Mouse (Mus musculus): ENCODE measurements around the gene Gnao1. TPM values are rescaled to one million over a fixed set of nuclear protein-coding genes. Genes with fewer than 3 reads are reported as not detected.

The Gnao1 gene
- polyA plus RNA-seq, 1 experiment from 2014 or later = 160 TPM

- Histone ChIP-seq H3K4me2 (no peak overlapping the region), H3K4me3 (no peak overlapping the region), H3K36me3 (no peaks in the 10 kb centered on the region; the same call in 1 of the 2 replicates), H3K27ac (replicated peaks) (no peak overlapping the region), H3K9me3 (no peaks in the 10 kb centered on the region), H3K27me3 (no peaks in the 10 kb centered on the region), H3K4me1 (replicated peaks) (peaks cover 13% of the 10 kb centered on the region; the same call in 1 of the 2 replicates), H3K9ac (no peak overlapping the region)
- 0 out of 2 replicates have a peak, but pooled peaks have one; percentile 21 for ATAC-seq (ENCODE audit: low read depth)
- 30% methylated on average over 6 of the region's 6 CpGs for WGBS
Measured at GRCm38 (mm10) chr8:93932873-93933272, 123.1 kb downstream of the Gnao1 start.

DNA sequence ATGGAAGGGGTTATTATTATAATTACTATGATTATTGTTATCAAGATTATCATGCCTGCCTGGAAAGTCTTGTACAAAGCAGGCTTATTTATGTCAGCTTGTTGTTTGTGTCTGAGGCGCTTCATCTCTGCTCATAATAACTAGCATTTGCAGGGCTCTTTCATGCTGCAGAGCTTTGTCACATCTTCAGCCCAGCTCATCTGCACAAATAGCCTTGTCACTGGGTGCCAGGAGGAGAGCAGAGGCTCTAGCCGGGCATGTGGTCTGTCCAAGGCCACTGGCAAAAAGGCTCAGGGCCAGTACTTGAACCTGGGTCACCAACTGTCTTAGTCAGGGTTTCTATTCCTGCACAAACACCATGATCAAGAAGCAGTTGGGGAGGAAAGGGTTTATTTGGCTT is 123.5 kb downstream of the Gnao1 start:
- Histone ChIP-seq H3K9me3 (no peaks in the 10 kb centered on the region), H3K4me1 (replicated peaks) (peaks cover 13% of the 10 kb centered on the region; the same call in 1 of the 2 replicates), H3K36me3 (no peaks in the 10 kb centered on the region; the same call in 1 of the 2 replicates), H3K9ac (no peak overlapping the region), H3K4me2 (no peak overlapping the region), H3K4me3 (no peak overlapping the region), H3K27ac (replicated peaks) (no peak overlapping the region), H3K27me3 (no peaks in the 10 kb centered on the region)
- no peak for ATAC-seq (ENCODE audit: low read depth)
- WGBS = 82% methylated on average over 2 of the region's 2 CpGs

DNA sequence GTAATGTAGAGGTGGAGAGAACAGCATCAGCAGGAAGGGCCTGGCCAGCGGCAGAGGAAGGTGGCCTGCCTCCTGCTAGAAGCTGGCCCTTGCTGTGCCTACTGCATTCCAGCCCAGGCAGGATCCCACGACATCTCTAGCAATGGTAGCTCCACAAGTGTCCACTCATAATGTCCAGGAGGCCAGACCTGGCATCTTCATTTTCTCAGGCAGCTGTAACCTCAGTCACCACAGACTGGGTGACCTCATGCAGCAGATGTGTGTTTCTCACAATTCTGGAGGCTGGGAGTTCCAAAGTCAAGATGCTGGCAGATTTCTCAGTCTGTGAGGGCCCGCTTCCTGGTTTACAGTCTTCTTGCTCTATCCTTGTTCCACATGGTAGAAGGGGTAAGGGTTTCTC is 128.4 kb downstream of the Gnao1 start:
- H3K27ac ChIP-seq (replicated peaks) = no peak overlapping the region
- no peaks in the 10 kb centered on the region for H3K9me3 ChIP-seq
- no peaks in the 10 kb centered on the region for H3K36me3 ChIP-seq
- 84% methylated on average over 3 of the region's 3 CpGs for WGBS
- H3K9ac ChIP-seq = no peak overlapping the region
- no peak overlapping the region for H3K4me3 ChIP-seq
- no peaks in the 10 kb centered on the region for H3K4me1 ChIP-seq (replicated peaks)
- H3K4me2 ChIP-seq = no peak overlapping the region
- no peak for ATAC-seq (ENCODE audit: low read depth)
- H3K27me3 ChIP-seq = no peaks in the 10 kb centered on the region

DNA sequence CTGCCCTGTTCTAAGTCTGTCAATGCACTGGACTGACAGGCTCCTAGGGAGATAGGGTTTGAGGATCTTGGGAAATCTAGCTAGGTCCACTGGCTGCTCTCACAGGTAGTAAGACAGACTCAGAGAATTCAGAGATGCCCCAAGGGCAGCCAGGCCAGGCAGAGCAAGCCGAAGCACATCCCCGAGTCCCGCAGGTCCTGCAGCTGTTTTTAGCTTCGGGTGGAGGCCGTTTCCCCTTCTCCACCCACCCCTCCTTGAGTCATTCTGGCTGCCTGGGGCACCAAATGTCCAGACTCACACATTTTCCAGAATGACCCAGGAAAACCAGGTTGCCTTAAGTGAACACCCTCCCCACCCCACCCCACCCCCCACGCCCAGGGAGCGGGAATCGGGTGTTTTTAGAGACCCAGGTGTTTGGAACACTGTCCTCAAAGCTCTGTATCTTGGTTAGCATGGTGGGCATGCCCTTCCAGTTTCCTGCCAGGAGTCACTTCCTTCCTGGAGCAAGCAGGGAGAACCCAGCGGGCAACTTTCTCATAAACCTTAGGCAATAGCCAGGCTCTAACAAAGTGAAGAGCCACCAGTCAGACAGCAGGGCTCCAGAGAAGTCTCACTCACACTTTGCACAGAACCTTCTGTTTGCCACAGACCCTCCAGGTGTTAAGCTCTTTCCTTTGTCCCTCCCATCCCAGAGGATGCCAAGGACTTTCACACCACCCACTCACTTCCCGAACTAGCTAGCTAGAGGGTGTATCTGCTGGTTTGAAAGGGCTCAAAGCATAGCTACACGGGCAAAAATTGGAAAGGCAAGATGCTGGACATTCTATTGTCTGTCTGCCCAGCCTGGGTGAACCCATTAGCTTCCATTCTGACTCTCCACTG is 131.0 kb downstream of the Gnao1 start:
- H3K4me3 ChIP-seq = no peak overlapping the region
- H3K27me3 ChIP-seq = no peaks in the 10 kb centered on the region
- whole genome bisulfite sequencing = 76% methylated on average over 11 of the region's 11 CpGs
- no peak overlapping the region for H3K9ac ChIP-seq
- ATAC-seq (ENCODE audit: low read depth) = no peak
- peaks cover 14% of the 10 kb centered on the region for H3K36me3 ChIP-seq
- no peak overlapping the region for H3K27ac ChIP-seq (replicated peaks)
- no peaks in the 10 kb centered on the region for H3K4me1 ChIP-seq (replicated peaks)
- H3K9me3 ChIP-seq = no peaks in the 10 kb centered on the region
- no peak overlapping the region for H3K4me2 ChIP-seq

DNA sequence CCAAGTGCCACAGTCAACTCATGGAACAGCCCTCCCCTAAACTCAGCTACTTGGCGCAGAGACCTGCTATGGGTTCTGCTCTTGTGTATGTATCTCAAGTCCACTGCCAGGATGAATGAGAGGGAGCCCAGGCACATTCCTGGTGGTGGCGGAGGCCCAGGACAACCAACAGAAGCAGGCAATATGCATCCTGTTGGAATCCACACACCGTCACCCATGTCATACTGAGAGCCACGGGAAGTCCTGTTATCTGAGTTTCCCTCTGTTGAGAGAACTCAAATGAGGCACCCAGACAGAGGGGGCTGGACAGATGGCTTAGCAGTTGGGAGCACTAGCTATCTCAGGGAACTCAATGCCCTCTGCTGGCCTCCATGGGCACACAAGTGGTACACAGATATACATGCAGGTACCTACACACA is 131.9 kb downstream of the Gnao1 start:
- Histone ChIP-seq H3K9me3 (no peaks in the 10 kb centered on the region), H3K27me3 (no peaks in the 10 kb centered on the region), H3K4me3 (no peak overlapping the region), H3K36me3 (peaks cover 22% of the 10 kb centered on the region), H3K4me1 (replicated peaks) (no peaks in the 10 kb centered on the region), H3K27ac (replicated peaks) (no peak overlapping the region), H3K9ac (no peak overlapping the region), H3K4me2 (no peak overlapping the region)
- 71% methylated on average over 4 of the region's 4 CpGs for WGBS
- ATAC-seq (ENCODE audit: low read depth) = no peak

- peaks cover 62% of the 10 kb centered on the region for H3K36me3 ChIP-seq
- no peak overlapping the region for H3K4me3 ChIP-seq
- no peaks in the 10 kb centered on the region for H3K27me3 ChIP-seq
- 76% methylated on average over 4 of the region's 4 CpGs for WGBS
- no peak overlapping the region for H3K9ac ChIP-seq
- no peaks in the 10 kb centered on the region for H3K4me1 ChIP-seq (replicated peaks)
- ATAC-seq (ENCODE audit: low read depth) = no peak
- H3K4me2 ChIP-seq = no peak overlapping the region
- no peaks in the 10 kb centered on the region for H3K9me3 ChIP-seq
- no peak overlapping the region for H3K27ac ChIP-seq (replicated peaks)
Measured at GRCm38 (mm10) chr8:93945781-93946180, 136.0 kb downstream of the Gnao1 start.

DNA sequence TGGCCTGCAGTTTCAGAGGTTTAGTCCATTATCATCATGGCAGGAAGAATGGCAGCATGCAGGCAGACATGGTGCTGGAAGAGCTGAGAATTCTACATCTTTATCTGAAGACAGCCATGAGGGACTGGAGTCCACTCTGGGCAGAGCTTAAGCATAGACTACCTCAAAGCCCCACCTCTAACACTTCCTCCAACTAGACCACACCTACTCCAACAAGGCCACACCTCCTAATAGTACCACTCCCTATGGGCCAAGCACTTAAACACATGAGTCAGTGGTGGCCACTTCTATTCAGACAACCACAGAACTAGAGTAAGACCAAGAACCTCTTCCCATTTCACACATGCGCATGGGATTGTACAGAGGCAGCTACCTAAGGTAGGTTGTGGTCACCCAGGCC is 136.6 kb downstream of the Gnao1 start:
- no peaks in the 10 kb centered on the region for H3K27me3 ChIP-seq
- no peaks in the 10 kb centered on the region for H3K9me3 ChIP-seq
- H3K4me2 ChIP-seq = no peak overlapping the region
- 92% methylated on average over 1 of the region's 1 CpGs for WGBS
- no peaks in the 10 kb centered on the region for H3K4me1 ChIP-seq (replicated peaks)
- H3K36me3 ChIP-seq = peaks cover 68% of the 10 kb centered on the region
- no peak overlapping the region for H3K27ac ChIP-seq (replicated peaks)
- no peak overlapping the region for H3K9ac ChIP-seq
- ATAC-seq (ENCODE audit: low read depth) = no peak
- no peak overlapping the region for H3K4me3 ChIP-seq

DNA sequence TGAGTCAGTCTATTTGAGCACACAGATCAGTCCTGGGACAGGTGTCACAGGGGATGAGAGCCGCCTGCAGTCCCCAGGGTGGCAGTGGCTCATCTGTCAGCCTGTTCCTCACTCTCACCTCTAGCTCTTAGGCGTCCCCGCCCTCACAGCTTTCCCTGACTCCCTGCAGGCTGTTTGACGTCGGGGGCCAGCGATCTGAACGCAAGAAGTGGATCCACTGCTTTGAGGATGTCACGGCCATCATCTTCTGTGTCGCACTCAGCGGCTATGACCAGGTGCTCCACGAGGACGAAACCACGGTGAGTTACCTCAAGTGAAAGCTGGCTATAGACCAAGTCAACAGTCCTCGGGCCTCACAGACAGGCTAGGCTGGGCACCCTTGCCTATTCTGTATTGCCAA is 140.4 kb downstream of the Gnao1 start:
- no peak for ATAC-seq (ENCODE audit: low read depth)
- 87% methylated on average over 14 of the region's 14 CpGs for WGBS
- no peaks in the 10 kb centered on the region for H3K9me3 ChIP-seq
- H3K27me3 ChIP-seq = no peaks in the 10 kb centered on the region
- no peak overlapping the region for H3K4me3 ChIP-seq
- no peak overlapping the region for H3K27ac ChIP-seq (replicated peaks)
- H3K4me1 ChIP-seq (replicated peaks) = no peaks in the 10 kb centered on the region
- no peak overlapping the region for H3K4me2 ChIP-seq
- H3K9ac ChIP-seq = no peak overlapping the region
- peaks cover 92% of the 10 kb centered on the region for H3K36me3 ChIP-seq

DNA sequence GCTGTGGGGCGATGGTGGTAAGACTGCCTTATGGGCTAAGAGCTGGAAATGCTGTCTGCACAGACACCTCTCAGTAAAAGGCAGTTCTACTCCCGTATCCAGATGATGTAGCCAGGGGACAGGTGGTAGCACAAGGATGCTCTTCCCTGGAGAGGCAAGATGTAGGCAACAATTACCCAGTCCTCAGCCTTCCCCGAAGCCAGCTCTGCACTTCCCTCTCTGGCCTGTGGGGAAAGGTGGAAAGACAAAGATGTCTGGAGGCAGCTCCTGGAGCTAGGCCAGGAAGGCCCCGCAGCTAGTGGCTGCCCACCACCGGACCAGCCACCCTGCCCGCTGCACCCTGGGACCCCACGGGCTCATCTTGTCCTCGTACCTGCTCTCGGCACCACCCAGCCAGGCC is 142.7 kb downstream of the Gnao1 start:
- Histone ChIP-seq H3K9me3 (no peaks in the 10 kb centered on the region), H3K27ac (replicated peaks) (no peak overlapping the region), H3K36me3 (peaks cover 98% of the 10 kb centered on the region), H3K27me3 (no peaks in the 10 kb centered on the region), H3K4me1 (replicated peaks) (no peaks in the 10 kb centered on the region), H3K9ac (no peak overlapping the region), H3K4me3 (no peak overlapping the region), H3K4me2 (no peak overlapping the region)
- 82% methylated on average over 9 of the region's 9 CpGs for WGBS
- no peak for ATAC-seq (ENCODE audit: low read depth)

GRCm38 (mm10) chr8:93958402-93958801 is 148.6 kb downstream of the Gnao1 start:
- Histone ChIP-seq H3K4me1 (replicated peaks) (no peaks in the 10 kb centered on the region), H3K27me3 (no peaks in the 10 kb centered on the region), H3K36me3 (peaks cover 86% of the 10 kb centered on the region), H3K9me3 (no peaks in the 10 kb centered on the region), H3K4me3 (no peak overlapping the region), H3K4me2 (no peak overlapping the region), H3K9ac (no peak overlapping the region), H3K27ac (replicated peaks) (no peak overlapping the region)
- no peak for ATAC-seq (ENCODE audit: low read depth)
- WGBS = 92% methylated on average over 9 of the region's 9 CpGs

GRCm38 (mm10) chr8:93960909-93961308 is 151.1 kb downstream of the Gnao1 start:
- Histone ChIP-seq H3K9me3 (no peaks in the 10 kb centered on the region), H3K4me3 (no peak overlapping the region), H3K27me3 (no peaks in the 10 kb centered on the region), H3K4me2 (no peak overlapping the region), H3K36me3 (peaks cover 86% of the 10 kb centered on the region), H3K4me1 (replicated peaks) (no peaks in the 10 kb centered on the region), H3K27ac (replicated peaks) (no peak overlapping the region), H3K9ac (no peak overlapping the region)
- WGBS = 90% methylated on average over 6 of the region's 6 CpGs
- ATAC-seq (ENCODE audit: low read depth) = no peak

DNA sequence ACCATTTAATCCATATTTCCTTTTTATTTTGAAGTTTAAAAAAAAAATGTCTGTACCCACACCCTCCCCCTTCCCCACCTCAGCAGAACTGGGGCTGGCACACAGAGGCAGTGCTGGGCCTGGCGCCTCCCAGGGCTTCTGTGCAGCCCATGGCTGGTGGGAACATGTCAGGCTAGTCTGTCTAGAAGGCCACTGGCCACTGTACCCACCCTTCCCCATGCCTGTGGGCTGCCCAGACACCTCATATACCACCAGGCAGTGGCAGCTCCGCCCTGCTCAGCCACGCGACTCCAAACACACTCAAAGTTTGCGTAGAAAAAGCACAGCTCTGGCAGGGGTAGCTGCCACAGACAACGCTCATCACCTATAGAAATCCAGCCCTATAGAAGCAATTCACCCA is 158.5 kb downstream of the Gnao1 start:
- no peaks in the 10 kb centered on the region for H3K27me3 ChIP-seq
- no peaks in the 10 kb centered on the region for H3K9me3 ChIP-seq
- no peaks in the 10 kb centered on the region for H3K4me1 ChIP-seq (replicated peaks)
- H3K4me2 ChIP-seq = no peak overlapping the region
- ATAC-seq (ENCODE audit: low read depth) = no peak
- no peak overlapping the region for H3K4me3 ChIP-seq
- peaks cover 86% of the 10 kb centered on the region for H3K36me3 ChIP-seq
- H3K9ac ChIP-seq = no peak overlapping the region
- H3K27ac ChIP-seq (replicated peaks) = no peak overlapping the region
- WGBS = 73% methylated on average over 6 of the region's 6 CpGs
